Mouse (Mus musculus) small intestine, adult 2 months (tissue): ENCODE data around the gene Hdac4.

Experiments used
- CTCF ChIP-seq: fragments of 200-500 bp; IDR thresholded peaks from 2 replicates; pipeline ENCODE4 v1.5.1; 2012; ENCODE audit warnings: low read depth, mild to moderate bottlenecking, control low read depth, inconsistent platforms, low read length, moderate library complexity, mixed read lengths; ENCODE audit not compliant: insufficient replicate concordance, insufficient read length; ENCODE audit errors: extremely low read depth
- POLR2A ChIP-seq: fragments of 200-500 bp; IDR thresholded peaks from 2 replicates; pipeline ENCODE4 v1.6.1; 2012; ENCODE audit warnings: low read depth, mild to moderate bottlenecking, control low read depth, inconsistent platforms, low read length, moderate library complexity

DNA sequence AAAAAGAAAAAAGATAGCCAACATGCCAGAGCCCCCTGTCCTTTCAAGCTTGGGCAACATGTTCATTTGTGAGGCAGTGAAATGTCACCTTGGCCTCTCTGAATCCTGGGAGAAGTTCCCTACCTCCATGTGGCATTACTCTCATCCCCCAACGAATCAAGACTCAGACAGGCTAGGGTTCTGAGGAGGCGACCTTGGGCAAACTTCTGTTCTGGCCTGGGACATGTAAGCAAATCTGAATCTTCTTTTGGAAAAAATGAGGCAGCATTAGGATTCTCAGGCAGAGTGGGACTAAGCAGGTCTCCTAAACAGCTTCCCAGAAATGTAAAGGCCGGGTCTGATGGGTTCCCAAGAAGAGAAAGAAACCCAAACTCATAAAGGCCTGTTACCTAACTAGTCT is 202.8 kb downstream of the Hdac4 start:
- TF ChIP-seq CTCF (no peak), POLR2A (no peak)
